8 mouse cellular contexts compared by ENCODE assay signal in the genomic region with DNA sequence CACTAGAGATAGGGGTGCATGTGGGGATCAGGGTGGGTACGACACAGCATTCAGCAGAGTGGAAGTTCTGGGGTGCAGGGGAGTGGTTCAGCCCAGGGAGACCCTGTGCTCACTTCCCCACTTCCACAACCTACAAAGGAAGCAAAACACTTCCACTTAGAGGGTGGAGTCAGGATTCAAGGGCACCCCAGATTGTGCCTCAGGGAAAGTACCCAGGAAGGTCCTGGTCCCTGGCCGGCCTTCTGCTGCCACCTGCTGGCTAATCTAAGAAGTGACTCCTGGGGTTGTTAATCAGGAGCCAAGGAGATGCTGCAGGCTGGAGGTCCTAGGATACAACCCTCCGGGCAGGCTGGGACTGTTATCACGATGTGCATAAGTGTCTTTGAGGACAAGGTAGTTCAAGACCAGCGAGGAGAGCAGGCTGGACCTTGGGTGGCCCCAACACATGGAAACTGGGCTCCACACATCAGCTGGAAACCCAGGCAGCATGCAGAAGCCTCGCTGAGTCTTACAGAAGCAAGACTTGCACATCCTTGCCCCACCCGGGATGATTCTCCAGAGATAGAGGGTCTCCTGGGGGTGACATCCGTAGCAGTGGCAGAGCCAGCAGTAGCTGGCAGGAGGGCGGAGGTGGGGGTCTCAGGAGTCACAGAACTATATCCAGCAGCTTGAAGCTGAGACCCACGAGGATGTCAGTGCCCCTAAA. TPM values are rescaled to one million over a fixed set of nuclear protein-coding genes. Genes with fewer than 3 reads are reported as not detected.
A peak's percentile ranks its signal among the peaks of the same experiment; 100 is the strongest.
DNase-seq lines count a peak whose midpoint lies in the region; ATAC-seq and TF ChIP-seq lines count a peak whose summit lies in the region.

No protein-coding gene starts in this region.

- H3K4me1 ChIP-seq in embryonic facial prominence, embryonic 12.5 days = peaks cover 8% of the 10 kb centered on the region; the same call in 1 of the 2 replicates
- peaks cover 8% of the 10 kb centered on the region; the same call in 1 of the 2 replicates for H3K4me1 ChIP-seq in kidney, embryonic 14.5 days (ENCODE audit: control insufficient read depth, insufficient read depth, low read length)
- peaks cover 35% of the 10 kb centered on the region for H3K4me1 ChIP-seq in liver, adult 2 months (ENCODE audit: control insufficient read depth, insufficient read depth, low read length)
- H3K4me1 ChIP-seq in stomach, embryonic 14.5 days (ENCODE audit: control insufficient read depth, insufficient read depth, low read length) = 0 out of 2 replicates have a peak, but pooled peaks cover 8% of the 10 kb centered on the region

- no peak overlapping the region for H3K27ac ChIP-seq in embryonic facial prominence, embryonic 12.5 days
- H3K27ac ChIP-seq in kidney, embryonic 14.5 days (ENCODE audit: low read depth, low read length) = no peak overlapping the region
- peak overlapping the region; percentile 22 for H3K27ac ChIP-seq in liver, adult 2 months (replicated peaks; ENCODE audit: insufficient read depth, low read depth, low read length)
- H3K27ac ChIP-seq in stomach, embryonic 14.5 days (ENCODE audit: low read length) = no peak overlapping the region

- H3K4me3 ChIP-seq in C2C12 (ENCODE audit: insufficient read depth, poor library complexity, severe bottlenecking) = no peak overlapping the region
- no peak overlapping the region for H3K4me3 ChIP-seq in embryonic facial prominence, embryonic 12.5 days
- no peak overlapping the region for H3K4me3 ChIP-seq in kidney, embryonic 14.5 days (ENCODE audit: low read length)
- H3K4me3 ChIP-seq in liver, adult 2 months (ENCODE audit: insufficient read depth, low read depth, low read length) = no peak overlapping the region
- no peak overlapping the region for H3K4me3 ChIP-seq in stomach, embryonic 14.5 days (ENCODE audit: low read depth, low read length)

- TF ChIP-seq CTCF in C2C12 (IDR thresholded peaks at IDR 0.05; ENCODE audit: control insufficient read depth, insufficient read depth, insufficient read length) = peak; percentile 75
- TF ChIP-seq CTCF in liver, adult 2 months (IDR thresholded peaks at IDR 0.05; ENCODE audit: low read depth, low read length) = peak; percentile 96

- ATAC-seq in embryonic facial prominence, embryonic 12.5 days (ENCODE audit: insufficient number of reproducible peaks, insufficient read depth, low FRiP score, low TSS enrichment) = peak; percentile 39; the same call in 1 of the 2 replicates
- peak; percentile 12; the same call in 1 of the 2 replicates for ATAC-seq in kidney, embryonic 14.5 days (ENCODE audit: low FRiP score, low TSS enrichment)
- peak; percentile 7; the same call in 1 of the 2 replicates for ATAC-seq in stomach, embryonic 14.5 days (ENCODE audit: insufficient number of reproducible peaks, insufficient read depth, low FRiP score, low read depth)

- DNase-seq in adrenal gland, postnatal 4 days (ENCODE audit: low spot score in 2 of 2) = peak; percentile 75 to 81
- peak; percentile 92 for DNase-seq in heart, adult 8-10 months (ENCODE audit: low spot score)
- peak; percentile 59 for DNase-seq in liver, adult 2 months (ENCODE audit: extremely low read depth, low read depth, low spot score)
- DNase-seq in neural tube, embryonic 10.5 days (ENCODE audit: extremely low spot score, low spot score) = peak; percentile 79

- peaks cover 5% of the 10 kb centered on the region for H3K79me2 ChIP-seq in C2C12 (ENCODE audit: control insufficient read depth, insufficient read depth)
- H3K79me2 ChIP-seq in liver, adult 2 months (ENCODE audit: control insufficient read depth, insufficient read depth, low read length) = no peaks in the 10 kb centered on the region

- peaks cover 33% of the 10 kb centered on the region for H3K36me3 ChIP-seq in C2C12 (ENCODE audit: control insufficient read depth, insufficient read depth)
- H3K36me3 ChIP-seq in embryonic facial prominence, embryonic 12.5 days = peaks cover 16% of the 10 kb centered on the region; the same call in 1 of the 2 replicates
- H3K36me3 ChIP-seq in kidney, embryonic 14.5 days (ENCODE audit: control insufficient read depth, insufficient read depth, low read length) = peaks cover 18% of the 10 kb centered on the region; the same call in 1 of the 2 replicates
- H3K36me3 ChIP-seq in liver, adult 2 months (ENCODE audit: control insufficient read depth, insufficient read depth, low read length) = 0 out of 2 replicates have a peak, but pooled peaks cover 1% of the 10 kb centered on the region
- peaks cover 20% of the 10 kb centered on the region for H3K36me3 ChIP-seq in stomach, embryonic 14.5 days (ENCODE audit: control insufficient read depth, insufficient read depth, low read length)

- H3K79me3 ChIP-seq in C2C12 (ENCODE audit: low read depth) = no peaks in the 10 kb centered on the region

- no peaks in the 10 kb centered on the region for H3K9me3 ChIP-seq in embryonic facial prominence, embryonic 12.5 days
- H3K9me3 ChIP-seq in kidney, embryonic 14.5 days (ENCODE audit: control insufficient read depth, low read length) = no peaks in the 10 kb centered on the region
- no peaks in the 10 kb centered on the region for H3K9me3 ChIP-seq in stomach, embryonic 14.5 days (ENCODE audit: control insufficient read depth, low read depth, low read length)

- no peak overlapping the region for H3K4me2 ChIP-seq in embryonic facial prominence, embryonic 12.5 days (replicated peaks)
- no peak overlapping the region for H3K4me2 ChIP-seq in kidney, embryonic 14.5 days (replicated peaks; ENCODE audit: low read depth, low read length)
- no peak overlapping the region for H3K4me2 ChIP-seq in stomach, embryonic 14.5 days (replicated peaks; ENCODE audit: low read depth, low read length)

- 40% methylated on average over 10 of the region's 10 CpGs for WGBS in embryonic facial prominence, embryonic 12.5 days
- 34% methylated on average over 10 of the region's 10 CpGs for WGBS in kidney, embryonic 14.5 days
- whole genome bisulfite sequencing in liver, adult 2 months = 34% methylated on average over 10 of the region's 10 CpGs
- 41% methylated on average over 10 of the region's 10 CpGs for WGBS in stomach, embryonic 14.5 days

- no peak overlapping the region; the same call in 1 of the 2 replicates for H3K9ac ChIP-seq in embryonic facial prominence, embryonic 12.5 days
- no peak overlapping the region for H3K9ac ChIP-seq in kidney, embryonic 14.5 days (ENCODE audit: low read depth, low read length)
- H3K9ac ChIP-seq in liver, adult 2 months (ENCODE audit: low read depth, low read length) = no peak overlapping the region
- no peak overlapping the region for H3K9ac ChIP-seq in stomach, embryonic 14.5 days (replicated peaks; ENCODE audit: low read depth, low read length)

- TF ChIP-seq POLR2A in liver, adult 2 months (IDR thresholded peaks at IDR 0.05; ENCODE audit: extremely low read depth, insufficient read depth, low read length) = no peak

- H3K27me3 ChIP-seq in C2C12 (ENCODE audit: control insufficient read depth, insufficient read depth, insufficient read length) = no peaks in the 10 kb centered on the region
- H3K27me3 ChIP-seq in embryonic facial prominence, embryonic 12.5 days = peaks cover 4% of the 10 kb centered on the region; the same call in 1 of the 2 replicates
- no peaks in the 10 kb centered on the region for H3K27me3 ChIP-seq in kidney, embryonic 14.5 days (ENCODE audit: control insufficient read depth, insufficient read depth, low read length)
- no peaks in the 10 kb centered on the region for H3K27me3 ChIP-seq in liver, adult 2 months (ENCODE audit: control insufficient read depth, insufficient read depth, low read length)
- no peaks in the 10 kb centered on the region for H3K27me3 ChIP-seq in stomach, embryonic 14.5 days (ENCODE audit: control insufficient read depth, insufficient read depth, low read length)

- no peak overlapping the region for H3ac ChIP-seq in C2C12 (ENCODE audit: control insufficient read depth, insufficient read length, low read depth)

TF ChIP-seq in C2C12, 6 proteins besides CTCF, POLR2A, EP300 and RAD21:
- TF ChIP-seq MYOD1 (IDR thresholded peaks at IDR 0.05; ENCODE audit: control insufficient read depth, insufficient read length, low read depth) (no peak), MAX (IDR thresholded peaks at IDR 0.05) (peak; percentile 53)

RNA-seq across cellular contexts. Expression of a gene that starts 25.4 kb away (rescaled TPM):
- 0.08 TPM for polyA plus RNA-seq in C2C12 (2012; fragmentation: generic; extraction: Trizol)
- total RNA-seq in adrenal gland, postnatal 4 days (2021) = 10 to 100 TPM; 17.2 to 29.4 TPM
- polyA plus RNA-seq in embryonic facial prominence, embryonic 12.5 days (2016; fragmentation: Nextera tagmentation; extraction: Ambion mirVana) = 1.7 and 2.2 TPM in 2 replicates
- total RNA-seq in heart, adult 8-10 months (2022) = 10 to 100 TPM; 50.2 to 79.0 (median 59.5) TPM
- 1.7 and 2.3 TPM in 2 replicates for polyA plus RNA-seq in kidney, embryonic 14.5 days (2014; fragmentation: Nextera tagmentation; extraction: Ambion mirVana)
- total RNA-seq in liver, adult 2 months (2014; rRNA removed) = 184 and 206 TPM in 2 replicates
- polyA plus RNA-seq in liver, adult 2 months (2012; rRNA removed) = 36.2 and 39.8 TPM in 2 replicates
- polyA plus RNA-seq in stomach, embryonic 14.5 days (2014; fragmentation: Nextera tagmentation; extraction: Ambion mirVana) = 2.2 and 3.1 TPM in 2 replicates
